9 mouse cellular contexts compared by ENCODE assay signal in the genomic region with DNA sequence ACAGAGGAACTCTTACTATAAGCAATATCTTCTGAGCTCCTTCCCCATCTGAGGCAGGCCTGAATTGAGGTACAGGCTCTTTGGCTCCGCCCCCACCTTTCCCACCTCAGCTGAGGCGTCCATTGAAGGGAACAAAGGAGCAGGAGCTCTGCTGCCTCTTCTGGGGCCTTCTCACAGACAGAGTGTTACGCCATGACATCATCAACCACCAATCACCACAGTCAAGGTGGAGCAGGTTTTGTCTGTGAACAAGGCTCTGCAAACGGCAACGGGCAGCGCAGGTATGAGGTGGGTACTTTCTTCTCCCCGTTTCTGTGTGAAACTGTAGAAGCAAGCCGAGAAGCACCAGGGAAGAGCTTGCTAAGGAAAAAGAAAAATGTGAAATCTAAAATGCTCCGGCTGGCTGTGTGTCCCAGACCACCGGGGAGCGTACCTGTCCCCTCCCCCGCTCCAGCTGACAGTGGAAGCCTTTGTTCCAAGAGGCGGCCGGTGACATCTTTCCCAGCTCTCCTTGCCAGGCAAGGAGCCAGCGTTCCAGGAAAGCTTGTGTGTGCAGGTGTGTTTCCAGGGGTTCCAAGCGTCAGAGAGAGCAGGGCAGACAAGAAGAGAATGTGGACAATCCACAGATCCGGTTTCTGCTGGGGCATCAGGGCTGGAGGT.
DNase-seq lines count a peak whose midpoint lies in the region; ATAC-seq lines count a peak whose summit lies in the region.
"Had no signal": no experiment of that assay in that cellular context is flagged by ENCODE, and none has a peak within 500 bp of the region (broad histone marks: within the 10 kb centered on the region; RNA-seq: fewer than 3 reads in every experiment).

No protein-coding gene starts in this region.

- ATAC-seq in heart, embryonic 12.5 days (ENCODE audit: insufficient number of reproducible peaks, low FRiP score), result no peak
- peak; percentile 89 for ATAC-seq in intestine, embryonic 14.5 days (replicated peaks; ENCODE audit: low FRiP score, low TSS enrichment, low read depth)
- no peak for ATAC-seq in liver, embryonic 13.5 days (ENCODE audit: low read depth)
- peak; percentile 85 for ATAC-seq in stomach, embryonic 14.5 days (ENCODE audit: insufficient number of reproducible peaks, insufficient read depth, low FRiP score, low read depth)

- no peaks in the 10 kb centered on the region for H3K9me3 ChIP-seq in heart, embryonic 12.5 days (replicated peaks)
- H3K9me3 ChIP-seq in intestine, embryonic 14.5 days (ENCODE audit: control insufficient read depth, low read length), result no peaks in the 10 kb centered on the region
- no peaks in the 10 kb centered on the region for H3K9me3 ChIP-seq in liver, embryonic 13.5 days (replicated peaks)
- no peaks in the 10 kb centered on the region for H3K9me3 ChIP-seq in stomach, embryonic 14.5 days (ENCODE audit: control insufficient read depth, low read depth, low read length)
- H3K9me3 ChIP-seq: G1E had no signal

- H3K9ac ChIP-seq in heart, embryonic 12.5 days, result peak overlapping the region; percentile 49
- H3K9ac ChIP-seq in intestine, embryonic 14.5 days (ENCODE audit: low read length), result peak overlapping the region; percentile 49
- H3K9ac ChIP-seq in liver, embryonic 13.5 days, result no peak overlapping the region
- peak overlapping the region; percentile 21; the same call in 1 of the 2 replicates for H3K9ac ChIP-seq in stomach, embryonic 14.5 days (replicated peaks; ENCODE audit: low read depth, low read length)

- no peak for DNase-seq in heart, adult 9 months (ENCODE audit: low spot score in 2 of 2)
- DNase-seq in cerebellum, adult 9-11 months, result peak; percentile 63
- peak; percentile 83 for DNase-seq in intestine, embryonic 14.5 days (ENCODE audit: low spot score)
- DNase-seq in liver, embryonic 13.5 days, result no peak
- DNase-seq in frontal cortex, postnatal 14 days (ENCODE audit: low spot score in 2 of 2), result no peak
- DNase-seq in gastrocnemius, postnatal 10 days, result no peak

- 43% methylated on average over 17 of the region's 17 CpGs for WGBS in heart, embryonic 12.5 days
- 34% methylated on average over 17 of the region's 17 CpGs for WGBS in intestine, embryonic 14.5 days
- WGBS in liver, embryonic 13.5 days (ENCODE audit: insufficient replicate concordance), result 77% methylated on average over 17 of the region's 17 CpGs
- WGBS in stomach, embryonic 14.5 days, result 28% methylated on average over 17 of the region's 17 CpGs

- H3K4me2 ChIP-seq in heart, embryonic 12.5 days, result peak overlapping the region; percentile 41
- H3K4me2 ChIP-seq in intestine, embryonic 14.5 days (ENCODE audit: low read length), result peak overlapping the region; percentile 35
- H3K4me2 ChIP-seq in liver, embryonic 13.5 days, result no peak overlapping the region
- peak overlapping the region; percentile 38 for H3K4me2 ChIP-seq in stomach, embryonic 14.5 days (replicated peaks; ENCODE audit: low read depth, low read length)

- H3K36me3 ChIP-seq in heart, embryonic 12.5 days, result no peaks in the 10 kb centered on the region
- H3K36me3 ChIP-seq in intestine, embryonic 14.5 days (ENCODE audit: control insufficient read depth, insufficient read depth, low read length), result no peaks in the 10 kb centered on the region
- 0 out of 2 replicates have a peak, but pooled peaks cover 8% of the 10 kb centered on the region for H3K36me3 ChIP-seq in liver, embryonic 13.5 days
- H3K36me3 ChIP-seq in stomach, embryonic 14.5 days (ENCODE audit: control insufficient read depth, insufficient read depth, low read length), result no peaks in the 10 kb centered on the region

- no peak overlapping the region for H3K4me3 ChIP-seq in heart, embryonic 12.5 days
- H3K4me3 ChIP-seq in intestine, embryonic 14.5 days (ENCODE audit: low read depth, low read length), result peak overlapping the region; percentile 19
- no peak overlapping the region for H3K4me3 ChIP-seq in liver, embryonic 13.5 days (replicated peaks)
- H3K4me3 ChIP-seq in stomach, embryonic 14.5 days (ENCODE audit: low read depth, low read length), result peak overlapping the region; percentile 22

- H3K27ac ChIP-seq in heart, embryonic 12.5 days (ENCODE audit: poor library complexity, severe bottlenecking), result peak overlapping the region; percentile 56
- peak overlapping the region; percentile 84 for H3K27ac ChIP-seq in intestine, embryonic 14.5 days (ENCODE audit: low read depth)
- peak overlapping the region; percentile 36 for H3K27ac ChIP-seq in liver, embryonic 13.5 days
- H3K27ac ChIP-seq in stomach, embryonic 14.5 days (ENCODE audit: low read length), result peak overlapping the region; percentile 88

- no peaks in the 10 kb centered on the region for H3K27me3 ChIP-seq in heart, embryonic 12.5 days (replicated peaks)
- H3K27me3 ChIP-seq in intestine, embryonic 14.5 days (replicated peaks; ENCODE audit: control insufficient read depth, insufficient read depth, low read length), result no peaks in the 10 kb centered on the region
- H3K27me3 ChIP-seq in liver, embryonic 13.5 days, result no peaks in the 10 kb centered on the region
- no peaks in the 10 kb centered on the region for H3K27me3 ChIP-seq in stomach, embryonic 14.5 days (ENCODE audit: control insufficient read depth, insufficient read depth, low read length)

- peaks cover 71% of the 10 kb centered on the region for H3K4me1 ChIP-seq in heart, embryonic 12.5 days (replicated peaks)
- peaks cover 13% of the 10 kb centered on the region for H3K4me1 ChIP-seq in intestine, embryonic 14.5 days (replicated peaks; ENCODE audit: control insufficient read depth, insufficient read depth, low read length)
- peaks cover 68% of the 10 kb centered on the region for H3K4me1 ChIP-seq in liver, embryonic 13.5 days (replicated peaks)
- peaks cover 17% of the 10 kb centered on the region; the same call in 1 of the 2 replicates for H3K4me1 ChIP-seq in stomach, embryonic 14.5 days (ENCODE audit: control insufficient read depth, insufficient read depth, low read length)

Comparison
In these comparisons a context has a peak if more than half of its experiments do, and no peak if none do; other contexts are left out.
1. ATAC-seq: peak in intestine, embryonic 14.5 days (single experiment) and stomach, embryonic 14.5 days (single experiment); none in heart, embryonic 12.5 days (single experiment) and liver, embryonic 13.5 days (single experiment).
2. H3K27ac ChIP-seq: peak in every context shown above with its lines; median percentile 88 in stomach, embryonic 14.5 days; 84 in intestine, embryonic 14.5 days; 56 in heart, embryonic 12.5 days; 36 in liver, embryonic 13.5 days.
3. H3K4me3 ChIP-seq: peak in intestine, embryonic 14.5 days (single experiment) and stomach, embryonic 14.5 days (single experiment); none in heart, embryonic 12.5 days (single experiment) and liver, embryonic 13.5 days (single experiment).
4. DNase-seq: peak in cerebellum, adult 9-11 months (single experiment) and intestine, embryonic 14.5 days (single experiment); none in heart, adult 9 months (0 of 2), liver, embryonic 13.5 days (single experiment), frontal cortex, postnatal 14 days (0 of 2) and gastrocnemius, postnatal 10 days (single experiment).